Mouse (Mus musculus) hindbrain, embryonic 11.5 days (tissue): Measurements from ENCODE around the gene Lrrc29. TPM values are rescaled to one million over a fixed set of nuclear protein-coding genes. Genes with fewer than 3 reads are reported as not detected.
A peak's percentile ranks its signal among the peaks of the same experiment; 100 is the strongest.

Experiments used
- ATAC-seq: fragments of 200-750 bp; cut with Nextera tagmentation; 2 replicates; pipeline ENCODE4 v1.8.0; 2017; ENCODE audit warnings: mild to moderate bottlenecking, moderate TSS enrichment, moderate library complexity; ENCODE audit not compliant: low FRiP score
- DNase-seq: peaks from one replicate; pipeline ENCODE4 v3.0.0-alpha.2; 2015; ENCODE audit warnings: low spot score
- H3K27ac ChIP-seq: fragments of 300-500 bp; sonication (generic); 2 replicates; pipeline ENCODE4 v1.5.1; 2014; ENCODE audit warnings: mild to moderate bottlenecking, low read depth, low read length
- H3K27me3 ChIP-seq: fragments of 300-500 bp; sonication (generic); 2 replicates; pipeline ENCODE4 v1.6.1; 2014; ENCODE audit warnings: mild to moderate bottlenecking, low read length, moderate library complexity, mixed read lengths; ENCODE audit not compliant: control insufficient read depth, insufficient read depth
- H3K36me3 ChIP-seq: fragments of 300-500 bp; sonication (generic); 2 replicates; pipeline ENCODE4 v1.6.1; 2014; ENCODE audit warnings: mild to moderate bottlenecking, low read length, moderate library complexity, mixed read lengths; ENCODE audit not compliant: control insufficient read depth, insufficient read depth
- H3K4me1 ChIP-seq: fragments of 300-500 bp; sonication (generic); replicated peaks from 2 replicates; pipeline ENCODE4 v1.6.1; 2014; ENCODE audit warnings: low read length, mixed read lengths; ENCODE audit not compliant: control insufficient read depth, insufficient read depth
- H3K4me2 ChIP-seq: fragments of 300-500 bp; sonication (generic); replicated peaks from 2 replicates; pipeline ENCODE4 v1.6.1; 2014; ENCODE audit warnings: mild to moderate bottlenecking, low read depth, low read length
- H3K4me3 ChIP-seq: fragments of 300-500 bp; sonication (generic); 2 replicates; pipeline ENCODE4 v1.5.1; 2014; ENCODE audit warnings: low read depth, low read length
- H3K9ac ChIP-seq: fragments of 300-500 bp; sonication (generic); 2 replicates; pipeline ENCODE4 v1.6.1; 2014; ENCODE audit warnings: low read depth, low read length
- H3K9me3 ChIP-seq: fragments of 300-500 bp; sonication (generic); 2 replicates; pipeline ENCODE4 v1.6.1; 2016; ENCODE audit warnings: low read length; ENCODE audit not compliant: control insufficient read depth
- WGBS: fragments of 180-500 bp; shearing (Covaris S2); extraction: QIAGEN DNeasy Blood & Tissue Kit; methylation state at CpG from one replicate; pipeline ENCODE4 v1.1.7; 2014; 5-methylcytosine and 5-hydroxymethylcytosine counted together
- microRNA counts: library from miRNA; unstranded; fragments of <30 nt; microRNA quantifications from one replicate; lab custom pipeline; 2015
- polyA plus RNA-seq: library from polyadenylated mRNA; unstranded; fragments of >200 nt; fragmentation: Nextera tagmentation; extraction: Ambion mirVana; gene quantifications from 2 replicates; pipeline ENCODE4 v1.2.1, GENCODE M21; 2014

Lrrc29 gene
- polyA plus RNA-seq, 1 experiment from 2014 or later = 1.2 TPM

DNA sequence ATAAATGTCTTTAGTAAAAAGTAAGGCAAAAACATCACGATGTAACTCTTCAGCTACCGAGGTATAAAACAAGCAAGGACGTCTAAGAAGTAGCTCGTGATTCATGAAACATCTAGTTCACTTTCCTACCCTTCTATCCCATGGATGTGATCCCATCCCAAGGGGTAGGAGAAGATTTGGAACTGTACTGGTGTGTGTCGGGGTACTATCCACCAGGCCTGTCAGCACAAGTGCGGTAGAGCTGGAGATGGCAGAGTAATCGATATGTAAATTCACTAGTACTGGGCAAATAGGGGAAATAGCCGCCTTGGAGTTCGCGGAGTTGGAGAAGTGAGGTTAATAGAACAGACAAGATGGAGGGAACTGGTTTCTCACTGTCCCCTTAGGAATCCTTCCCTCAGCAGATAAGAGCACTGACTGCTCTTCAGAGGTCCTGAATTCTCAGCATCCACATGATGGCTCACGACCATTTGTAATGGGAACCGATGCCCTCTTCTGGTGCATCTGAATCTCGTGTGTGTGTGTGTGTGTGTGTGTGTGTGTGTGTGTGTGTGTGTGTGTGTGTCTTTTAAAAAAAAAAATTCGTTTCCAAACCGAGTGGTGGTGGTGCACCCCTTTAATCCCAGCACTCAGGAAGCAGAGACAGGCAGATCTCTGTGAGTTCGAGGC is 62.7 kb downstream of the Lrrc29 start:
- Histone ChIP-seq H3K27ac (no peak overlapping the region), H3K4me2 (no peak overlapping the region), H3K27me3 (peaks cover 80% of the 10 kb centered on the region), H3K9me3 (no peaks in the 10 kb centered on the region), H3K4me1 (peaks cover 6% of the 10 kb centered on the region; the same call in 1 of the 2 replicates), H3K4me3 (no peak overlapping the region), H3K9ac (no peak overlapping the region), H3K36me3 (no peaks in the 10 kb centered on the region)
- 39% methylated on average over 16 of the region's 16 CpGs for WGBS
- DNase-seq (no peak), ATAC-seq (no peak)

MicroRNAs within 50 kb of the gene (microRNA counts, 519-probe panel; counts per million panel counts)
- 3,130 counts per million, percentile 17 among the panel's probes with 10 or more counts for microRNA mmu-miR-328 (lab: Ali Mortazavi, UCI)

Other genes with a start within 250 kb of the Lrrc29 start
- gene Ces3b, start 242.5 kb downstream of the Lrrc29 start, polyA plus RNA-seq = not detected in 2 replicates
- gene Ces4a, start 194.5 kb downstream of the Lrrc29 start, polyA plus RNA-seq = not detected in 2 replicates
- 65.1 and 69.0 TPM in 2 replicates for gene Cbfb, start 155.6 kb downstream of the Lrrc29 start, polyA plus RNA-seq
- gene D230025D16Rik, start 101.1 kb downstream of the Lrrc29 start, polyA plus RNA-seq = 33.2 and 34.1 TPM in 2 replicates
- 4.2 and 6.3 TPM in 2 replicates for gene B3gnt9, start 71.1 kb downstream of the Lrrc29 start, polyA plus RNA-seq
- 13.5 and 14.3 TPM in 2 replicates for gene Tradd, start 61.7 kb downstream of the Lrrc29 start, polyA plus RNA-seq
- 0.78 and 1.4 TPM in 2 replicates for gene Fbxl8, start 61.6 kb downstream of the Lrrc29 start, polyA plus RNA-seq
- gene Hsf4, start 56.5 kb downstream of the Lrrc29 start, polyA plus RNA-seq = 0.21 and 0.52 TPM in 2 replicates
- 2.7 and 3.1 TPM in 2 replicates for gene Nol3, start 50.1 kb downstream of the Lrrc29 start, polyA plus RNA-seq
- 31.7 and 40.2 TPM in 2 replicates for gene 4931428F04Rik, start 36.4 kb downstream of the Lrrc29 start, polyA plus RNA-seq
- 6.0 and 10.0 TPM in 2 replicates for gene Exoc3l, start 30.2 kb downstream of the Lrrc29 start, polyA plus RNA-seq
- 96.7 and 97.1 TPM in 2 replicates for gene E2f4, start 28.6 kb downstream of the Lrrc29 start, polyA plus RNA-seq
- 1.7 and 2.6 TPM in 2 replicates for gene Elmo3, start 20.7 kb downstream of the Lrrc29 start, polyA plus RNA-seq
- gene Tmem208, start 76 bp upstream of the Lrrc29 start, polyA plus RNA-seq = 102 and 105 TPM in 2 replicates
- gene Fhod1, start 21.7 kb upstream of the Lrrc29 start, polyA plus RNA-seq = 1.8 and 3.6 TPM in 2 replicates
- 3.9 and 4.5 TPM in 2 replicates for gene Slc9a5, start 22.6 kb upstream of the Lrrc29 start, polyA plus RNA-seq
- 0.26 and 0.73 TPM in 2 replicates for gene Plekhg4, start 47.0 kb upstream of the Lrrc29 start, polyA plus RNA-seq
- 0.14 TPM in 1 of 2 replicates, not detected in the other for gene Kctd19, start 87.2 kb upstream of the Lrrc29 start, polyA plus RNA-seq
- 2.8 and 3.0 TPM in 2 replicates for gene Lrrc36, start 87.3 kb upstream of the Lrrc29 start, polyA plus RNA-seq
- 206 and 218 TPM in 2 replicates for gene Tppp3, start 145.2 kb upstream of the Lrrc29 start, polyA plus RNA-seq
- 19.0 and 19.7 TPM in 2 replicates for gene Zdhhc1, start 170.6 kb upstream of the Lrrc29 start, polyA plus RNA-seq
- 19.6 and 21.1 TPM in 2 replicates for gene Hsd11b2, start 192.5 kb upstream of the Lrrc29 start, polyA plus RNA-seq
- 141 and 155 TPM in 2 replicates for gene Atp6v0d1, start 239.8 kb upstream of the Lrrc29 start, polyA plus RNA-seq